Mouse (Mus musculus) testis, adult 2 months (tissue): ENCODE results near the gene Tmem215.

Experiments
- CTCF ChIP-seq: fragments of 200-500 bp; IDR thresholded peaks from 2 replicates; pipeline ENCODE4 v1.5.1; 2012; ENCODE audit warnings: low read depth, mild to moderate bottlenecking, inconsistent platforms, low read length, moderate library complexity; ENCODE audit not compliant: control insufficient read depth, insufficient read depth, insufficient replicate concordance
- POLR2A ChIP-seq: fragments of 200-500 bp; IDR thresholded peaks from 2 replicates; pipeline ENCODE4 v1.6.1; 2012; ENCODE audit warnings: low read depth, mild to moderate bottlenecking, inconsistent platforms, low read length, moderate library complexity; ENCODE audit not compliant: control insufficient read depth

DNA sequence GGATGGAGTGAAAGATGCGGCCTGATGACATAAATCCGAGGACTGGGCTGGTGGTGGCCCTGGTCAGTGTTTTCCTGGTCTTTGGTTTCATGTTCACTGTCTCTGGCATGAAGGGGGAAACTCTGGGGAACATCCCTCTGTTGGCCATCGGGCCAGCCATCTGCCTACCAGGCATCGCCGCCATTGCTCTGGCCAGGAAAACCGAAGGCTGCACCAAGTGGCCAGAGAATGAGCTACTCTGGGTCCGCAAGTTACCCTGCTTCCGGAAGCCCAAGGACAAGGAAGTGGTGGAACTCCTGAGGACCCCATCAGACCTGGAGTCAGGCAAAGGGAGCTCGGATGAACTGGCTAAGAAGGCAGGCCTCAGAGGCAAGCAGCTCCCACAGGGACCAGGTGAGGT, 1.9 kb downstream of the Tmem215 start:
- TF ChIP-seq POLR2A (no peak), CTCF (no peak)
